Mouse (Mus musculus) ES-CJ7 (cell line): ENCODE results near the gene Fbxw21.

ENCODE experiments used
- DNase-seq: peaks from one replicate; pipeline ENCODE4 v3.0.0; 2011; ENCODE audit warnings: low read depth, low spot score

Fbxw21 gene

GRCm38 (mm10) chr9:109090446-109090845 is 71.4 kb downstream of the Fbxw21 start:
- DNase-seq: no peak
